Mouse (Mus musculus) CH12.LX (cell line): ENCODE results near the gene Dnajc5.

Experiments used
- CTCF ChIP-seq, 2 experiments: IDR thresholded peaks in 1 of 2; conservative IDR thresholded peaks in 1 of 2; 2 replicates each; pipeline ENCODE4 v1.5.1; 2011 to 2012; ENCODE audit warnings: low read depth in 2 of 2, low read length in 2 of 2, improper control_type of control experiment in 1 of 2, inconsistent platforms in 1 of 2, mild to moderate bottlenecking in 1 of 2, moderate library complexity in 1 of 2
- E2F4 ChIP-seq: IDR thresholded peaks from 2 replicates; pipeline ENCODE4 v1.6.1; 2011; ENCODE audit warnings: low read depth, low read length, improper control_type of control experiment; ENCODE audit not compliant: insufficient replicate concordance
- HCFC1 ChIP-seq: IDR thresholded peaks from 2 replicates; pipeline ENCODE4 v1.6.1; 2012; ENCODE audit warnings: low read depth, mild to moderate bottlenecking, inconsistent platforms, low read length, improper control_type of control experiment
- JUND ChIP-seq: conservative IDR thresholded peaks from 2 replicates; pipeline ENCODE4 v1.6.1; 2011; ENCODE audit warnings: low read depth, low read length, improper control_type of control experiment
- MXI1 ChIP-seq: IDR thresholded peaks from 2 replicates; pipeline ENCODE4 v1.6.1; 2011; ENCODE audit warnings: mild to moderate bottlenecking, low read depth, low read length, improper control_type of control experiment
- POLR2A ChIP-seq: IDR thresholded peaks from 2 replicates; pipeline ENCODE4 v1.6.1; 2011; ENCODE audit warnings: low read depth, mild to moderate bottlenecking, improper control_type of control experiment, low read length
- POLR2AphosphoS2 ChIP-seq: IDR thresholded peaks from 2 replicates; pipeline ENCODE4 v1.6.1; 2011; ENCODE audit warnings: low read depth, low read length, improper control_type of control experiment
- UBTF ChIP-seq: IDR thresholded peaks from 2 replicates; pipeline ENCODE4 v1.6.1; 2012; ENCODE audit warnings: low read depth, mild to moderate bottlenecking, inconsistent platforms, low read length, improper control_type of control experiment, moderate library complexity

- TF ChIP-seq UBTF (no peak), POLR2AphosphoS2 (no peak), CTCF (conservative IDR thresholded peaks at IDR 0.05 in 1 of 2, IDR thresholded peaks at IDR 0.05 in 1 of 2; ENCODE audit: low read depth in 2 of 2, low read length in 2 of 2) (peak; percentile 28 to 83; a peak in 3 of 4 replicates), POLR2A (no peak), MXI1 (no peak), JUND (no peak), HCFC1 (no peak), E2F4 (no peak)
These were observed 24.0 kb upstream of the Dnajc5 start for GRCm38 (mm10) chr2:181496281-181496680.
